Mouse (Mus musculus) frontal cortex, postnatal 25 days (tissue): ENCODE results near the gene Magix.

Experiments used
- DNase-seq, 2 experiments: peaks; one replicate each; pipeline ENCODE4 v3.0.0; 2022; ENCODE audit warnings: low spot score in 2 of 2

Magix gene

GRCm38 (mm10) chrX:7632560-7632959 is 48.5 kb downstream of the Magix start:
- no peak for DNase-seq
